Mouse (Mus musculus): ENCODE results near the gene Rhbdf2.

- TF ChIP-seq CTCF (conservative IDR thresholded peaks at IDR 0.05; ENCODE audit: low read length) (no peak), NANOG (IDR thresholded peaks at IDR 0.05; ENCODE audit: borderline replicate concordance, low read length) (no peak), POU5F1 (IDR thresholded peaks at IDR 0.05; ENCODE audit: borderline replicate concordance, low read length) (no peak)
These were observed 23.0 kb upstream of the Rhbdf2 start for GRCm38 (mm10) chr11:116649711-116650337.
